Mouse (Mus musculus): ENCODE data around the gene Lpgat1.
A peak's percentile ranks its signal among the peaks of the same experiment; 100 is the strongest.

Lpgat1 gene

DNA sequence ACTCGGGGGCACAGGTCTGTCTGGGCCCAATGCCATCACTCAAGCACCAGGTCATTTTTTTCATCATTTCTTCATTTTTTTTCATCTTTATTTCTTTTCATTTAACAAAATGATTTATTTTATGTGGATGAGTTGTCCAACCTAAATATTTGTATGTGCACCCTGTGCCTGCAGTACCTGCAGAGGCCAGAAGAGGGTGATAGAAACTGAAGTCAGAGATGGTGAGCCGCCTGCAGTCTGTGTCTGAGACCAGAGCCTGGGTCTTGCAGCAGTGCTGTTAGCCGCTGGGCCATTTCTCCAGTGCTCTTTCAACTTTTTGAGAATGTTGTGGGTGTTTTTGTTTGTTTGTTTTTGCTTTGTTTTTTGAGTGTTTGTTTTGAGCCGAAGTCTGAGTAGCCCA lies 89.1 kb downstream of the Lpgat1 start:
- peak; percentile 39 for DNase-seq (ENCODE audit: low read depth)

DNA sequence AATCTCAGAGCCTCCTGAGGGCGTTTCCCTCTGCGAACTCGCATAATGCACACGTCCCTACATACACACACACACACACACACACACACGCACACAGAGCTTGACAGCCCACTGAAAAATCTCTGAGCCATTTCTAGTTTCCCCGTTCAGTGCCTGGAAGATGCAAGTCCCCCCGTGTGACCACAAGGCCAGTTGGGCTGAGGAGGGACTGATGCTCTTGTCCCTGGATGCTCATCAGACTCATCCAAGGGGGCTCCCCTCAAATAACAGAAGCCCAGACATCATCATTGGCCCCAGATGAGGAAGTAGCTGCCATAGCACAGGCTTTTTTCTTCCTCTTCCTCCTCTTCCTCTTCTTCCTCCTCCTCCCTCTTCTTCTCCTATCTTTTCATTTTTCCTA lies 90.3 kb downstream of the Lpgat1 start:
- DNase-seq (ENCODE audit: low read depth): no peak

DNA sequence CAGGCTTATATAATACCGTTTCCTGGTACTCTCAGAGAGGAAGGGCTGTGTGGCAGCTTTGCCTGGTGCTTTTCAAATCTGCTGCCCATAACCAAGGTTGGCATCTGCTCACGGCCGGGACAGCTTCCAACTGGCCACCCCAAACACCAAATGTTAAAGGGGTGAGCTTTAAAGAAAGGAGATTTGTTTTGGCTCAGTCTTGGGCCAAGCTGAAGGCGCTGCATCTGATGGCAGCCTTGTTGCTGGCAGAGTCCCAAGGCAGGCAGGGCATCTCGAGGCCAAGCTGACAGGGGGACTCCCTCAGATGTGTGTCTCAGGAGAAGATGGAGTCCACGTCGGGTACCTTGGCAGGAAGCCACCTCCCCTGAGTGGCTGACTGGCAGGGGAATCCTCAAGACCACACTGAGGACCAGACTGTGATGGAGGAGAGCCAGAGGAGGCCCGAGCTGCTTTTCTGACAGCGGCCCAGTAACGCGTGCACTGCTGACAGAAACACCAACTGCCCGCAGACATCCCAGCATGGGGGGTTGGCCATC lies 91.1 kb downstream of the Lpgat1 start:
- DNase-seq (ENCODE audit: low read depth): no peak

DNA sequence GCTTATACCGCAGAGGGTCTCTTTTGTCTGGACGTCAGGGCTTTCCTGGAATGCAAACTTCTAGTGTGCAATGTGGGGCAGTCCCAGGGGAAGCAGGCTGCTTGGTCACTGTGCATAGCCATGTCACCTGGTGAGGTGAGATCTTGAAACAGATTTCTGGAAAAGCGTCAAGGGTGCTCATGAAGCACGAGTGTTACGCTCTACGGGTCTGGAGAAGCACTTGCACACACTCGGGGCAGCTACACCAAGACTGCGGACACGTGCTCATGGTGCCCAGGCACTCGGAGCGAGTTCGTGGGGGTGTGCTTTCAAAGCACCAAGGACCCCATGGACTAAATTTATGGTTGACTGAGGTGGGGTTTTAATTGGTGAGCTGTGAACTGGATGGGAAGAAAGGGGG lies 94.1 kb downstream of the Lpgat1 start:
- DNase-seq (ENCODE audit: low read depth): no peak

DNA sequence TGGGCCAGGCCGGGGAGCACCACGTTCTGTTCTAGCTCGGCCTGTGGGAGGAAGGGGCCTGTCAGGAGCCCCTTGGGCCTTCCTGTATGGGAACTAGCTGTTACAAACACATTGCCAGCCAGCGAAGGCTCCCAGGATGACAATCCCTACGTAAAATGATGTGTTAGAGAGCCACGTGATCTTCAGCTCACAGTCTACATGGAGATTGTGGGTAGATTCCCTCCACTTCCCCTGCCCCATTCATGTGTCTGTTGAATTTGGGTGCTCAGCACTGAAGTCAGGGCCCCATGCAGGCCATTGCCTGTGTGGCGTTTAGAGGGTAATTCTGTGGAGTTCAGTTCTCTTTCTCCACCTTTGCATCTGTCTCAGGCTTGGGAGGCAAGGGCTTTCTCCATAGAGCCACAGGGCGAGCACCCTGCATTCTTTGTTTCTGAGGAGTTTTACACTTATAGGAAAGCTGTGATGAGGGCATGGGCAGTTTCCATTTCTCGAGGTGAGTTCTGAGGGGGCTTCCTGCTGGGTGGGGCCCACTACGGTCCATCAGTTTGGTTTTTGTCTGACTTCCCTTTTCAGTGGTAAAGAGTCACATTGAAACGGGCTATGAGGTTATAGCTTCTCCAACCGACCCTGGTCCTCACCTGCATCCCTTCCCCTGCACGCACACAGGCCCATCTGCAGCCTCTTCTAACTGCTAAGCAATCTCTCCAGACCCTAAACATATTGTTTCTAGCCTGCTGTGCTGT lies 95.5 kb downstream of the Lpgat1 start:
- DNase-seq (ENCODE audit: low read depth): no peak

DNA sequence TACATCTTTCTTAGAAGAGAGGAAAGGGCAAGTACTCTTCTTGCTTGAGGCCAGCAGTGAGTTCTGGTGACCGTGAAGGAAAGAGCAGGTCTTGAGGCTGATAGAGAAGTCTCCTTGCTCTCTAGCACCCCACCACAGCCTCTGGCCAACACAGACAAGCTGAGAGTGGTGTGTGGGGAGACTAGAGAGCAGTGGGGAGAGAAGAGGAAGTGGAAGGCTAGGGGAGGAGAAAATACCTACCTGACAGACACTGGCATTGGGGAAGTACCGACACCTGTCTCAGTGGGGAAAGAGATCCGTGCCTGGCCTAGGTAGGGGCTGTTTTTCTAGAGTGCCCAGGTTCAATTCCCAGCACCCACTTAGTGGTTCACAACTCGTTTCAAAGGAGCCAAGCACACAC lies 96.6 kb downstream of the Lpgat1 start:
- DNase-seq (ENCODE audit: low read depth): peak; percentile 13

DNA sequence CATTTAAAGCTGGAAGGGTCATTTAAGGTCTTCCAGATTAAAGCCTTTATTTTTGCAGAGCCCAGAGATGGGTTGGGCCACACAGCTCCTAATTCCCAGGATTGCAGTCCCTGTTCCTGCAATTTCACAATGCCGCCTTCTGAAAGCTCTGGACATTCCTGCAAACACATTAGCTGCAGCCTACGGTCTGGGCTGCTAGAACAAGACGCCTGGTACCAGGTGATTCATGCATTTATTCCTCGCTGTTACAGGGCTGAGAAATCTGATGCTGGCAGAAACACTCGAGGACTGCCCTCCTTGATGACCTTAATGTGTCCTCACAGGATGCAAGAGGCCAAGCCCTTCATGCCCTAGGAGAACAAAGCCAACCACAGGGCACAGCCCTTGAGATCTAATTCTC lies 97.3 kb downstream of the Lpgat1 start:
- no peak for DNase-seq (ENCODE audit: low read depth)

DNA sequence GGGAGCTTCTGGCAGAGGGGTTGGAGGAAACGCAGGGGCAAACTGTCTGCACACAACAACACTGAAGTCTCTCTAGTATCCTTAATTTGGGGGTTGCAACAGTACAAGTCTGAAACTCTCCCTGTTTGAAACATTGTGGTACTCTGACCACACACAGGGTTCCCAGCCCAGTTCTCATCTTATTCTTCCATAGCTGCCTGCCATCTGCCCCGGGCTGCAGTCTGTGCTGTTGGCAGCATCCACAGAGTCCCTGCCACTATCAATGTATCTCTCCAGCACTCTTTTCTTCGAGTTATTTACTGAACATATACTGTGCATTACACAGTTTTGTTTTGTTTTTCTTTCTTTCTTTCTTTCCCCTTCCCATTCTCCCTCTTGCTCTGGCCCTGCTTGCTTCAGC lies 99.0 kb downstream of the Lpgat1 start:
- no peak for DNase-seq (ENCODE audit: low read depth)

DNA sequence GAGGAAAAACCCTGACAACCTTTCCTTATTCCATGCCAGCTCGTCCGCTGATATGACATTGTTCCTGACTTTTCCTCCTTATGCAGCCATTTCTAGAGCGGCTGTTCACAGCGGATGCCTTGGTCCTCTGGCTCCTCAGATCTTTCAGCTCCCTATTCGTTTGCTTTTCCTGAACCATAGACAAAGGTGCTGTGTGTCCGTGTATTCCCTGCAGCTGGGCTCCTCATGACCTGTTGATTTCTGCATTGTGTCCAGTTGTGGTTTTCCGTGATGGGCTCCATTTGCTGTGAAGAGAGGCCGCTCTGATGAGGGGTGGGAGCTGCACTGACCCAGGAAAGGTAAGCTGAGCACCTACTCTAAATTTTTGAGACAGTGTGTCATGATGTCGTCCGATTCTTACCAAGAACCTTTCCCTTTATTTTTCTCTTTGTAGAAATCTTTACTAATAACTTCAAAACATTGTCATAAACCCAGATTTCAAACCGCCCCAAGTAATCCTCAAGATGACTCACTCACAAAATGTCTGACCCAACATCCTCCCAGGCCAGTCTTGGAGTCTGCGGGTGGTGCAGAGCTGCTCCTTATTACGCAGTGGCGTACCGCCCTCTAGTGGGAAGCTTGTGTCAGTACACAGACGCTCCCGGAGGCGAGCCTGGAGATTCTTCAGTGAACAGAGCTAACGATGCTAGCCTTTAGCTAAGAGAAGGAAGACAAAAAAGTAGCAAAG lies 99.9 kb downstream of the Lpgat1 start:
- peak; percentile 91 for DNase-seq (ENCODE audit: low read depth)

DNA sequence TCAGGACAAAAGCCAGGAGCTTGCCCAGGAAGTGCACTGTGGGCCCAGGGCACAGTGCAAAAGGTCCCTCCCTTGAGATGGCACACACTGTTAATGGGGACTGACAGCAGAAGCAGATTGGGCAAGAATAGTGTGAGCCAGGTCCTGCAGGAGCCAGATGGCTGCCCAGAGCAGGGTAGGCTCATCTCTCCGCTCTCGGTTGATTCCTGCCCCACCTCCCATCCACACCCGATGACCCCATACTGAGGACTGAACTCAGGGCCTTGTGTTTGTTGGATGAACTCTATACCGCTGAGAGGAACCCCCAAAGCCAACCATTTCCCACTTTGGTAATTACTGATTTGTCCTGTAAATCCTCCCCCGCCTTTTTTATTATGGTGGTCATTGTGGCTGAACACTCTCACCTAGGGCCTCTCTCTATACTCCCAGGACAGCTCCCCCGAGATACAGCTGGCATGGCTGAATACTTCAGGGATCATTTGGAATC lies 100.6 kb downstream of the Lpgat1 start:
- no peak for DNase-seq (ENCODE audit: low read depth)

DNA sequence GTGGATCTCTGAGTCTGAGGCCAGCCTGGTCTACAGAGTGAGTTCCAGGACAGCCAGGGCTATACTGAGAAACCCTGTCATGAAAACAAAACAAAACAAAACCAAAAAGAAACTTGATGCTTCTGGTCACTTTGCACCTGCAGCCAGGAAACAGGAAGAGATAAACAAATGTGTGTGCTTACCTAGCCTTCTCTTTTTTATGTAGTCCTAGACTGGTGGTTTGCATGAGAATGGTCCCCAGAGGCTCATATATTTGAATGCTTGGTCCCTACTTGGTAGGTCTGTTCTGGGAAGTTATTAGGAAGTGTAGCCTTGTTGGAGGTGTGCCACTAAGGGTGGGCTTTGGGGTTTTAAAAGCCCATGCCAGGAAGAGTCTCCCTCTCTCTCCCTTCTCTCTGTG lies 101.4 kb downstream of the Lpgat1 start:
- DNase-seq (ENCODE audit: low read depth): peak; percentile 7

DNA sequence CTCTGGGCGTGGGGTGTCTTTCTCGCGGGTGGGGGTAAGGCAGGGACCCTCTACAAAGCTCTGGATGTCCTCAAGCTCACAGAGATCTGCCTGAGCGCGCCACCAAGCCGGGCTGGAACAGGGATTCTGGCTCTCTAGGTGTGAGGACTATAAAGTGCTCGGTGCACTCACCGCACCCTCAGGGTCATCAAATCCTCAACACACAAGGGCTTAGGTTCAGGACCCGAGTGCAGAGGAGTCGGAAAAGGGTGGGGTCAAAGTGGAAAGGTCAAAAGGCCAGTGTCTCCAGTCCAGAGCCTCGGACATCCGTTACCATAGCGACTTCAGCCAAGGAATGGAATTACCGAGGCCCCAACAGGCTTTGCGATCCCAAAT lies 103.3 kb downstream of the Lpgat1 start:
- DNase-seq (ENCODE audit: low read depth): no peak

DNA sequence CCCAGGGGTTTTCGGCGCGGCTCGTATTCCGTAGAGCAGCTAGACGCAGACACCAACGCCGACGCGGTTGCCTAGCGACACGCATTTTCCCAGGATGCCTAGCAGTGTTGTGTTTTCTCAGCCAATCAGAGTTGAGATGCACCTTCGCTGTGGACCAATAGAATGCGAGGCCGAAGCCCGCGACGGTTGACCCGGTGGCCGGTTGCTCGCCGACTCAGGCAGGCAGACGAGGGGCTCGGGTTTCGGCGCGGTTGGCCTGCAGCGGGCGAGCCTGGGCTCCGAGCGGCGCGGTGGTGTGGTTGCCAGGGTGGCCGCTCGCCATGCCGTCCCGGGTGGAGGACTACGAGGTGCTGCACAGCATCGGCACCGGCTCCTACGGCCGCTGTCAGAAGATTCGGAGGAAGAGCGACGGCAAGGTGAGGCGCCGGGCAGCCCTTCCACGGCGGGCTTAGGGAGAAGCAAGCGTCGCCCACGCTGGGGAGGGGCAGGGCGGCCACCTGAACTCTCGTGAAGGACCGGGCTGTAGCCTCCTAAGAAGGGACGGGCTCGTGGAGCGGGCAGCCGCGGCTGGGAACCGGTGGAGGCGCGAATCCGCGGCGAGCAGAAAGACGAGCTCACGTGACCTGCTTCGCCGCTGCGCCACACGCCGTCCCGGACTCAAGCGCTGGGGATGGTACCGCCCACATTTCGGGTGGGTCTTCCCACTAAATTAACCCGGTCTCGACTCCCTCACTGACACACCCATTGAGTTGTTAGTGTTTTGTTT lies 103.9 kb downstream of the Lpgat1 start, which contains the start of gene Nek2:
Nek2 (plus strand) TSS at position 119 of the 766 bp plus-strand sequence.
- DNase-seq (ENCODE audit: low read depth): peak; percentile 97

DNA sequence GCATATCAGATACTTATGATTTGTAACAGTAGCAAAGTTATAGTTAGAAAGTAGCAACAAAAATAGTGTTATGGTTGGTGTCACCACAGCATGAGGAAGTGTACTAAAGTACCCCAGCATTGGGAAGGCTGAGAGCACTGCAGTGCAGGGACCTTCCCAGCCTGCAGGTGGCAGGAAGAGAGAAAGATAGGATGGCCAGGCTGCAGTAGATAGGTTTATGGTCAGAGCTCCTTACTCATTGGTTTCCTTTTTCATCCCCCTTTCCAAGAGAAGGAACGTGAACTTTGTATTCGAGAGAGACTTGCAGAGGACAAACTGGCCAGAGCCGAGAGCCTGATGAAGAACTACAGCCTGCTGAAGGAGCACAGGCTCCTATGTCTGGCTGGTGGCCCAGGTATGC lies 111.5 kb downstream of the Lpgat1 start:
- DNase-seq (ENCODE audit: low read depth): peak; percentile 4

DNA sequence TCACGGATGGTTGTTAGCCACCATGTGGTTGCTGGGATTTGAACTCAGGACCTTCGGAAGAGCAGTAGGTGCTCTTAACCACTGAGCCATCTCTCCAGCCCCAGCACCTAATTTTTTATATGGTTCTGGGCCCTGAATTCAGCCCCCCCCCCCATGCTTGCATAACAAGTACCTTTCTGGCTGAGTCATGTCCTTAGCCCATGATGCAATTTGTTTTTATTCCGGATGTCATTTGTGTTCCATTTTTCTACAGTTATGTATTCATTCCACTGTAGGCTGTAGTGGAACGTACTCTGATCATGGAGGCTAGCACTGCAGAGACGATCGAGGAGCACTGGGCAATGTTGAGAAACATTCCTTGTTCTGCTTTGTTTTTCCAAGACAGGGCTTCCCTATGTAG lies 115.8 kb downstream of the Lpgat1 start:
- no peak for DNase-seq (ENCODE audit: low read depth)

Measured in induced T-regulatory cell, adult 2 months (primary cell).